Mouse (Mus musculus) CH12.LX (cell line): ENCODE data around the gene Gnaz. TPM values are rescaled to one million over a fixed set of nuclear protein-coding genes. Genes with fewer than 3 reads are reported as not detected.
A peak's percentile ranks its signal among the peaks of the same experiment; 100 is the strongest.

Experiments
- DNase-seq: peaks from one replicate; pipeline ENCODE4 v3.0.0-alpha.2; 2013; ENCODE audit errors: extremely low read depth
- H3K27ac ChIP-seq: 2 replicates; pipeline ENCODE4 v1.5.1; 2012; ENCODE audit warnings: low read depth, mild to moderate bottlenecking, control low read depth, moderate library complexity; ENCODE audit not compliant: insufficient read depth
- H3K27me3 ChIP-seq: replicated peaks from 2 replicates; pipeline ENCODE3; 2012; ENCODE audit warnings: inconsistent platforms
- H3K36me3 ChIP-seq, 2 experiments: replicated peaks in 1 of 2; 2 replicates each; pipeline versions ENCODE3 to v1.6.1; 2012; ENCODE audit warnings: inconsistent platforms in 1 of 2, low read length in 1 of 2, mild to moderate bottlenecking in 1 of 2, mixed read lengths in 1 of 2, moderate library complexity in 1 of 2; ENCODE audit not compliant: control insufficient read depth in 1 of 2, insufficient read depth in 1 of 2
- H3K4me1 ChIP-seq, 2 experiments: 2 replicates each; pipeline ENCODE4 v1.6.1; 2012; ENCODE audit warnings: inconsistent platforms in 1 of 2, moderate library complexity in 1 of 2; ENCODE audit not compliant: insufficient read depth in 2 of 2, control insufficient read depth in 1 of 2
- H3K4me2 ChIP-seq: 2 replicates; pipeline ENCODE4 v1.6.1; 2012; ENCODE audit warnings: low read depth, mild to moderate bottlenecking, control low read depth; ENCODE audit not compliant: poor library complexity, insufficient read depth, severe bottlenecking
- H3K4me3 ChIP-seq, 3 experiments: fragments of 150-350 bp in 1 of 3; sonication (generic) in 1 of 3; replicated peaks in 1 of 3; 2 replicates each; pipeline versions ENCODE3 to v1.5.1; 2011 to 2012; ENCODE audit warnings: low read depth in 2 of 3, low read length in 2 of 3, mild to moderate bottlenecking in 2 of 3, moderate library complexity in 2 of 3, control low read depth in 1 of 3, improper control_type of control experiment in 1 of 3, inconsistent platforms in 1 of 3, mixed read lengths in 1 of 3; ENCODE audit not compliant: poor library complexity in 1 of 3
- H3K79me2 ChIP-seq: replicated peaks from 2 replicates; pipeline ENCODE4 v1.6.1; 2012; ENCODE audit warnings: mild to moderate bottlenecking, moderate library complexity; ENCODE audit not compliant: control insufficient read depth, poor library complexity, insufficient read depth, severe bottlenecking; ENCODE audit errors: extremely low read depth
- H3K9ac ChIP-seq: 2 replicates; pipeline ENCODE4 v1.6.1; 2012; ENCODE audit warnings: low read depth, mild to moderate bottlenecking, control low read depth, moderate library complexity; ENCODE audit not compliant: insufficient read depth
- H3K9me3 ChIP-seq: replicated peaks from 2 replicates; pipeline ENCODE3; 2012; ENCODE audit warnings: low read length, inconsistent platforms, mixed read lengths
- BHLHE40 ChIP-seq: IDR thresholded peaks from 2 replicates; pipeline ENCODE4 v1.6.1; 2011; ENCODE audit warnings: mild to moderate bottlenecking, low read depth, low read length, improper control_type of control experiment
- CHD1 ChIP-seq: IDR thresholded peaks from 2 replicates; pipeline ENCODE4 v1.6.1; 2012; ENCODE audit warnings: low read depth, low read length, improper control_type of control experiment, inconsistent platforms
- CHD2 ChIP-seq: IDR thresholded peaks from 2 replicates; pipeline ENCODE4 v1.6.1; 2011; ENCODE audit warnings: low read length, improper control_type of control experiment
- CTCF ChIP-seq, 2 experiments: IDR thresholded peaks in 1 of 2; conservative IDR thresholded peaks in 1 of 2; 2 replicates each; pipeline ENCODE4 v1.5.1; 2011 to 2012; ENCODE audit warnings: low read depth in 2 of 2, low read length in 2 of 2, improper control_type of control experiment in 1 of 2, inconsistent platforms in 1 of 2, mild to moderate bottlenecking in 1 of 2, moderate library complexity in 1 of 2
- E2F4 ChIP-seq: IDR thresholded peaks from 2 replicates; pipeline ENCODE4 v1.6.1; 2011; ENCODE audit warnings: low read depth, low read length, improper control_type of control experiment; ENCODE audit not compliant: insufficient replicate concordance
- ETS1 ChIP-seq: conservative IDR thresholded peaks from 2 replicates; pipeline ENCODE4 v1.6.1; 2012; ENCODE audit warnings: low read depth, mild to moderate bottlenecking, inconsistent platforms, low read length, improper control_type of control experiment, moderate library complexity
- GABPA ChIP-seq: IDR thresholded peaks from 2 replicates; pipeline ENCODE4 v1.6.1; 2012; ENCODE audit warnings: low read depth, low read length, improper control_type of control experiment, inconsistent platforms; ENCODE audit not compliant: insufficient replicate concordance
- HCFC1 ChIP-seq: IDR thresholded peaks from 2 replicates; pipeline ENCODE4 v1.6.1; 2012; ENCODE audit warnings: low read depth, mild to moderate bottlenecking, inconsistent platforms, low read length, improper control_type of control experiment
- IRF4 ChIP-seq: IDR thresholded peaks from 2 replicates; pipeline ENCODE4 v1.6.1; 2014; ENCODE audit warnings: low read depth, mild to moderate bottlenecking, inconsistent platforms, low read length, improper control_type of control experiment
- JUND ChIP-seq: conservative IDR thresholded peaks from 2 replicates; pipeline ENCODE4 v1.6.1; 2011; ENCODE audit warnings: low read depth, low read length, improper control_type of control experiment
- MAFK ChIP-seq: IDR thresholded peaks from 2 replicates; pipeline ENCODE4 v1.6.1; 2011; ENCODE audit warnings: low read length, improper control_type of control experiment; ENCODE audit not compliant: insufficient replicate concordance
- MAX ChIP-seq: IDR thresholded peaks from 2 replicates; pipeline ENCODE4 v1.6.1; 2011; ENCODE audit warnings: low read length, improper control_type of control experiment
- MAZ ChIP-seq: IDR thresholded peaks from 2 replicates; pipeline ENCODE4 v1.6.1; 2012; ENCODE audit warnings: low read depth, mild to moderate bottlenecking, inconsistent platforms, low read length, improper control_type of control experiment, moderate library complexity
- MEF2A ChIP-seq: IDR thresholded peaks from 2 replicates; pipeline ENCODE4 v1.6.1; 2014; ENCODE audit warnings: low read depth, mild to moderate bottlenecking, inconsistent platforms, low read length, improper control_type of control experiment, borderline replicate concordance
- NELFE ChIP-seq: IDR thresholded peaks from 2 replicates; pipeline ENCODE4 v1.6.1; 2011; ENCODE audit warnings: low read depth, low read length, improper control_type of control experiment
- PAX5 ChIP-seq: IDR thresholded peaks from 2 replicates; pipeline ENCODE4 v1.6.1; 2012; ENCODE audit warnings: low read length, inconsistent platforms, mixed read lengths
- RAD21 ChIP-seq: IDR thresholded peaks from 2 replicates; pipeline ENCODE4 v1.6.1; 2011; ENCODE audit warnings: low read depth, mild to moderate bottlenecking, low read length, improper control_type of control experiment, moderate library complexity
- RCOR1 ChIP-seq: conservative IDR thresholded peaks from 2 replicates; pipeline ENCODE4 v1.6.1; 2012; ENCODE audit warnings: low read depth, mild to moderate bottlenecking, inconsistent platforms, low read length, improper control_type of control experiment
- SIN3A ChIP-seq: IDR thresholded peaks from 2 replicates; pipeline ENCODE4 v1.6.1; 2012; ENCODE audit warnings: low read length, improper control_type of control experiment, inconsistent platforms
- SMC3 ChIP-seq: IDR thresholded peaks from 2 replicates; pipeline ENCODE4 v1.6.1; 2011; ENCODE audit warnings: low read depth, low read length, improper control_type of control experiment
- TCF12 ChIP-seq: IDR thresholded peaks from 2 replicates; pipeline ENCODE4 v1.6.1; 2014; ENCODE audit warnings: low read depth, mild to moderate bottlenecking, inconsistent platforms, low read length, improper control_type of control experiment
- USF1 ChIP-seq: IDR thresholded peaks from 2 replicates; pipeline ENCODE4 v1.6.1; 2014; ENCODE audit warnings: low read depth, mild to moderate bottlenecking, inconsistent platforms, low read length, improper control_type of control experiment
- USF2 ChIP-seq: conservative IDR thresholded peaks from 2 replicates; pipeline ENCODE4 v1.6.1; 2011; ENCODE audit warnings: low read depth, low read length, improper control_type of control experiment
- ZMIZ1 ChIP-seq: IDR thresholded peaks from 2 replicates; pipeline ENCODE4 v1.6.1; 2012; ENCODE audit warnings: low read depth, mild to moderate bottlenecking, inconsistent platforms, low read length, improper control_type of control experiment
- ZNF384 ChIP-seq: IDR thresholded peaks from 2 replicates; pipeline ENCODE4 v1.6.1; 2012; ENCODE audit warnings: low read depth, low read length, improper control_type of control experiment, inconsistent platforms
- dilution Hi-C: fragments of 300-500 bp; cut with MboI; formaldehyde crosslinking; loops from 2 replicates; pipeline ENCODE4 v1.14.3; 2020; ENCODE audit warnings: low sequenced_read_pairs; ENCODE audit not compliant: extremely low pct_unique_long_range_greater_than_20kb, extremely low pct_ligation_motif_present
- in situ Hi-C: fragments of 300-500 bp; cut with MboI; formaldehyde crosslinking; loops from 3 replicates; pipeline ENCODE4 v1.14.3; 2019; ENCODE audit warnings: low sequenced_read_pairs, low pct_ligation_motif_present, low pct_unique_long_range_greater_than_20kb, mixed read lengths
- polyA plus RNA-seq: library from polyadenylated mRNA; unstranded; fragments of >175 nt; gene quantifications from 2 replicates; pipeline ENCODE4 v1.2.1, GENCODE M21; 2012; ENCODE audit warnings: low read depth; ENCODE audit not compliant: insufficient read length
- total RNA-seq, 2 experiments: library from RNA; depleted of rRNA; stranded (reverse); fragments of 300-350 nt in 1 of 2; fragments of >200 nt in 1 of 2; gene quantifications; 2 replicates each; pipeline ENCODE4 v1.2.3; 2012 to 2014

The Gnaz gene
- total and polyA plus RNA-seq, 3 experiments, result 2.7 to 36.9 (median 5.5) TPM

DNA sequence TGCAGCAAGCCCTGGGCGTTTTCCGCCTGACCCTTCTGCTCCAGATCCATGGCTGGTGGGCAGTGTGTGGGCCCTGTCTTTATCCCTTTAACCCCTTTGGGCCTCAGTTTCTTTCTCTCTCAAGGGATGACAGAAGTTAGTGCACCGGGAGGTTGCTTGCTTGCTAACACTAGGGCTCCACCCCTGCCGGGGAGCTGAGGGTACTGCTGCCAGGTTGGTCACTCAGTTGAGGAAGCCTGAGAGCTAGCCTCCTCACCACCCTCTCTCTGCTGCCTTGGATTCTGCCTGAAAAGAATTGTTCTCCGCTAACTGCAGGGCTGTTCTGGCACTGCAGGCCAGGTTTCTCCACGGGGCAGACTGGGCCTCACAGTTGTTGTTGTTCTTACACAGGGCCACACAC lies 6.0 kb downstream of the Gnaz start:
- no peak overlapping the region for H3K9ac ChIP-seq
- no peak for DNase-seq
- in situ Hi-C loops (no loop called here), dilution Hi-C loops (no loop called here)
- peaks cover 2 to 13% of the 10 kb centered on the region in 2 experiments for H3K36me3 ChIP-seq
- H3K4me1 ChIP-seq, result peaks cover 36 to 44% of the 10 kb centered on the region in 2 experiments
- H3K27me3 ChIP-seq, result peaks cover 4% of the 10 kb centered on the region
- no peak for TF ChIP-seq E2F4
- no peak for TF ChIP-seq USF2
- peak in 1 of 2 experiments; percentile 19; a peak in 2 of 4 replicates for TF ChIP-seq CTCF (conservative IDR thresholded peaks at IDR 0.05 in 1 of 2, IDR thresholded peaks at IDR 0.05 in 1 of 2; ENCODE audit: low read depth in 2 of 2, low read length in 2 of 2)
- peaks cover 36% of the 10 kb centered on the region for H3K79me2 ChIP-seq
- no peak overlapping the region for H3K4me2 ChIP-seq
- no peak overlapping the region for H3K27ac ChIP-seq
- no peak overlapping the region for H3K4me3 ChIP-seq
- H3K9me3 ChIP-seq, result no peaks in the 10 kb centered on the region

- no peak overlapping the region for H3K27ac ChIP-seq
- peak overlapping the region in 1 of 3 experiments; percentile 4 for H3K4me3 ChIP-seq
- dilution Hi-C loops, result no loop called here
- no peak overlapping the region for H3K9ac ChIP-seq
- H3K36me3 ChIP-seq, result peaks cover 2 to 20% of the 10 kb centered on the region in 2 experiments
- no peaks in the 10 kb centered on the region for H3K9me3 ChIP-seq
- no peaks in the 10 kb centered on the region for H3K27me3 ChIP-seq
- H3K4me2 ChIP-seq, result no peak overlapping the region
- DNase-seq, result no peak
- in situ Hi-C loops, result no loop called here
- peaks cover 18% of the 10 kb centered on the region for H3K79me2 ChIP-seq
- TF ChIP-seq ZMIZ1, result no peak
- no peak for TF ChIP-seq MAFK
- TF ChIP-seq RAD21, result no peak
- TF ChIP-seq TCF12, result no peak
- TF ChIP-seq MAX, result no peak
- TF ChIP-seq USF2, result no peak
- no peak for TF ChIP-seq IRF4
- H3K4me1 ChIP-seq, result peaks cover 25 to 26% of the 10 kb centered on the region in 2 experiments
Observed at GRCm38 (mm10) chr10:74975626-74976025, 8.6 kb downstream of the Gnaz start.

DNA sequence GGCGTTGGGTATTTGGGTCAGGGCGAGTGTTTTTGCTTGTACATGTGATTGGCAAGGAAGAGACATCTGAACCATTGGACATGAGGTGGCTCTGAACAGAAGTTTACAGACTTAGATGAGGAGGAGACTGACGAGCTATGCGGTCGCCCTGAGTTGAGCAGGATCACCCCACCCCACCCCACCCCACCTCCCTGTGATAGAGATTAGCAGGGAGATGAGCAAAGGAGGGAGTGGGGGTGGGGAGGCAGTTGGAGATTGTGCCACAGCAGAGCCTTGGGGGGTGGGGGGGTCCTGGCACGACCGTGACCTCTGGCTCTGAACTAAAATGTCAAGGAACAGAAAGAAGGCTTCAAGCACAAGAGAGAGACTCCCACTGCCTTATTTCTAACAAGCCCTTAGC lies 9.5 kb downstream of the Gnaz start:
- H3K4me2 ChIP-seq, result no peak overlapping the region
- H3K4me1 ChIP-seq, result peaks cover 25 to 28% of the 10 kb centered on the region in 2 experiments
- no peak overlapping the region for H3K4me3 ChIP-seq
- peaks cover 3 to 26% of the 10 kb centered on the region in 2 experiments for H3K36me3 ChIP-seq
- in situ Hi-C loops, result no loop called here
- TF ChIP-seq RCOR1, result no peak
- no peak for TF ChIP-seq NELFE
- no peak for TF ChIP-seq ETS1
- TF ChIP-seq HCFC1, result no peak
- TF ChIP-seq ZNF384, result no peak
- no peak for TF ChIP-seq SMC3
- TF ChIP-seq GABPA, result no peak
- TF ChIP-seq ZMIZ1, result no peak
- TF ChIP-seq CHD1, result no peak
- TF ChIP-seq PAX5, result no peak
- no peak for TF ChIP-seq SIN3A
- no peak for TF ChIP-seq CHD2
- TF ChIP-seq BHLHE40, result no peak
- no peak for TF ChIP-seq USF1
- TF ChIP-seq MAFK, result no peak
- no peak for TF ChIP-seq MEF2A
- TF ChIP-seq MAZ, result no peak
- no peak for TF ChIP-seq TCF12
- TF ChIP-seq JUND, result no peak
- H3K9ac ChIP-seq, result no peak overlapping the region
- H3K9me3 ChIP-seq, result no peaks in the 10 kb centered on the region
- no peak for DNase-seq
- dilution Hi-C loops, result no loop called here
- H3K27me3 ChIP-seq, result no peaks in the 10 kb centered on the region
- peaks cover 12% of the 10 kb centered on the region; the same call in 1 of the 2 replicates for H3K79me2 ChIP-seq
- H3K27ac ChIP-seq, result no peak overlapping the region
